Mouse (Mus musculus): ENCODE data around the gene Arhgef17. TPM values are rescaled to one million over a fixed set of nuclear protein-coding genes. Genes with fewer than 3 reads are reported as not detected.

Gene Arhgef17
- polyA plus RNA-seq, 1 experiment from 2014 or later = 6.5 TPM

DNA sequence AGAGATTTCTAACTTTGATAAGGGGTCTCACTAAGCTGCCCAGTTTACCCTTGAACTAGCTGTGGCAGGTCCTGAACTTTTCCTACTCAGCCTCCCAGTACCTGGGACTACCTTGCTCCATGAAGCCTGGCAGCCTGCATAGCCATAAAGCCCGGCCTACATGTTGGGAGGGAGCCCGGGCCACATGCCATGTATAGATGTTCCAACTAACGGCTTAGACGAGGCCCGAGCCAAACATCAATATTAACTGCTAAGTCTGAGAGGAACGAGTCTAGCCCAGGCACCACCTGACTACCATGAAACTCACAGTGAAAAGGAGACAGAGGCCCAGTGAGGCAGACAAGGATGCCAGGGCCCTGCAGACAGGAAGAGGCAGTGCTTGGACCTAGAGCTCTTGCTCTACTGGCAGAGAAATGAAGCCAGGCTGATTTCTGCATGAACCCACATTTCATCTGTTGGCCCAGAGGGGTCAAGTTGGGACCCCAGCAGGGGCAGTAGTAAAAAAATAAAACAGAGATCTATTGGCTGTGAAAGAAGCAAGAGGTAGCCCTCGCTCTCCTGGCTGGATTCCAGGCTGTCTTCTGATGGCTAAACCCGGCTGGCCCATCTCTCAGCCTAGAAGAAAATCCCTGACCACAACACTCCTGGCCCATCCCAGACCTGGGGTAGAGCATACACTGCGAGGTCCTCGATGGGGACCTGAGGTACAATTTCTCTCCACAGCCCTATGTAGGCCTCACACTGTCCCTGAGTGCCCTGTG, 25.7 kb downstream of the Arhgef17 start:
- Histone ChIP-seq H3K27ac (no peak overlapping the region), H3K36me3 (replicated peaks) (no peaks in the 10 kb centered on the region), H3K4me2 (no peak overlapping the region), H3K9ac (no peak overlapping the region), H3K4me3 (replicated peaks) (no peak overlapping the region), H3K9me3 (no peaks in the 10 kb centered on the region), H3K27me3 (no peaks in the 10 kb centered on the region), H3K4me1 (peaks cover 21% of the 10 kb centered on the region)
- WGBS = 92% methylated on average over 10 of the region's 10 CpGs
- no peak for ATAC-seq (ENCODE audit: low FRiP score)

DNA sequence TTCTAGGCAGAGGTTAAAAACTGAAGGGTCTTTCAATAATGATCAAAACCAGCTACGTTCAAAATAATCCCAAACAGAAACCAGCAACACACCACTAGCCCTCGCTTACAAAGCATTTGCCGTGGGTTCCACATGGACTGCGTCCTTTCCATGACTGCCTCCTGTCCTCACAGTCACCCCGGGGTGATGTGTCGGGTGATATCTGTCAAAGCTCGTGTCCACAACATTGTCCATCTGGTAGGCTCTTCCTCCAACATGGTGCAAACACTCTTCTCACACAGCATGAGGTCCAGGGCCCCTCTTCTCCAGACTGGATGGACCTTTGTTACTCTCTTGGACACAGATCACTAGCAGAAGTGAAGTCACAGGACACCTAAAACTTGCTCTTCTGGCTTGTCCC, 26.9 kb downstream of the Arhgef17 start:
- H3K4me2 ChIP-seq = no peak overlapping the region

DNA sequence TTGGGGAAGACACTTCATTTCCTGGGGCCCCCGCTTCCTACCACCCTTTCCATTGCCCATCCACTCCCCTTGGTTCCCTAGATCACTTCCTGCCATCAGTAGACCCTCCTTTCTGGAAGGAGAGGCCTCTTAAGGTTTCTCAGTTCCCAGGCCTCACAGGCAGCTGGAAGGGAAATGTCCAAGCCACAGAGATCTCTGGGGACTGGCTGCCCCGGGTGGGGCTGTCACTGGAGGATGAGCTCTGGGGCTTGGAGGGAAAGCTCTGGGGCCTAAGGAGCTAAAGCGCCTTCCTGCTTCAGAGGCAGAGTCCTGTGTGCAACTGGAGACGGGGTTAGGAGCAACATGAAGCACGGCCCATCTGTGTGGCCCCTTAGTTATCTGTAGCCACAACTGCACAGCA, 27.3 kb downstream of the Arhgef17 start:
- Histone ChIP-seq H3K4me3 (replicated peaks) (no peak overlapping the region), H3K4me2 (no peak overlapping the region), H3K27ac (no peak overlapping the region), H3K36me3 (replicated peaks) (no peaks in the 10 kb centered on the region), H3K4me1 (peaks cover 10% of the 10 kb centered on the region; the same call in 1 of the 2 replicates), H3K27me3 (no peaks in the 10 kb centered on the region), H3K9me3 (no peaks in the 10 kb centered on the region), H3K9ac (no peak overlapping the region)
- 86% methylated on average over 5 of the region's 5 CpGs for WGBS
- ATAC-seq (ENCODE audit: low FRiP score) = no peak

More for the DNA sequence above, 26.9 kb downstream of the Arhgef17 start:
- Histone ChIP-seq H3K4me3 (replicated peaks) (no peak overlapping the region), H3K27me3 (no peaks in the 10 kb centered on the region), H3K9me3 (no peaks in the 10 kb centered on the region), H3K36me3 (replicated peaks) (no peaks in the 10 kb centered on the region), H3K27ac (no peak overlapping the region), H3K4me1 (peaks cover 10% of the 10 kb centered on the region; the same call in 1 of the 2 replicates), H3K9ac (no peak overlapping the region)
- no peak for ATAC-seq (ENCODE audit: low FRiP score)
- WGBS = 95% methylated on average over 7 of the region's 7 CpGs

DNA sequence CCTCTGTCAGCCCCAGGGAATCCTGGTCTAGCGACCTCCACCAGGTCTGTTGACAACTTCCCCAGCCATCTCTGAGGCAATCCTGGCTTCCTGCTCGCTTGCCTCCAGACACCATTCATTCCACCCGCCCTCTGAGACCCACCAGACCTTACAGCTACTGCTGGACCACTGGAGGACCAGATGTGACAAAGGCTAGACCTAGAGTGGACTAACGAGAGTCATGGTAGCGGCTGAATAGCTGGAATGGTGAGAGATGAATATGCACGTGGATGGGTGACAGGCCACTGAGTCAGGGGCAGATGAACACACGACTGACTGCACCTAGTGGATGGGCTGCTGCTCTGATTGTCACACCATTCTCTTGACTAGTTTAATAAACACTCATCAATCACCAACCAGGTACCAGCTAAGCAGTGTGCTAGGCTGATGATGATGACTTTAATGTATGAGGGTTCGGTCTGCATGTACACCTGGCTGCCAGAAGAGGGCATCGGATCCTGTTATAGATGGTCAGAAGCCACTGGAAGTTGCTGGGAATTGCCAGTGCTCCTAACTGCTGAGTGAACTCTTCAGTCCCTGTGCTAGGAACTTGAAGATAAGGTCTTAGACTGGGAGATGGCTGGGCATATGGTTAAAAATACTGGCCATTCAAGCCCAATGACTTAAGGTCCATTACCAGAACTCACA, 29.3 kb downstream of the Arhgef17 start:
- no peaks in the 10 kb centered on the region for H3K36me3 ChIP-seq (replicated peaks)
- WGBS = 85% methylated on average over 9 of the region's 9 CpGs
- no peak for ATAC-seq (ENCODE audit: low FRiP score)
- H3K27me3 ChIP-seq = no peaks in the 10 kb centered on the region
- peaks cover 2% of the 10 kb centered on the region; the same call in 1 of the 2 replicates for H3K4me1 ChIP-seq
- no peak overlapping the region for H3K4me3 ChIP-seq (replicated peaks)
- H3K9me3 ChIP-seq = no peaks in the 10 kb centered on the region
- H3K4me2 ChIP-seq = no peak overlapping the region
- no peak overlapping the region for H3K27ac ChIP-seq
- H3K9ac ChIP-seq = no peak overlapping the region

DNA sequence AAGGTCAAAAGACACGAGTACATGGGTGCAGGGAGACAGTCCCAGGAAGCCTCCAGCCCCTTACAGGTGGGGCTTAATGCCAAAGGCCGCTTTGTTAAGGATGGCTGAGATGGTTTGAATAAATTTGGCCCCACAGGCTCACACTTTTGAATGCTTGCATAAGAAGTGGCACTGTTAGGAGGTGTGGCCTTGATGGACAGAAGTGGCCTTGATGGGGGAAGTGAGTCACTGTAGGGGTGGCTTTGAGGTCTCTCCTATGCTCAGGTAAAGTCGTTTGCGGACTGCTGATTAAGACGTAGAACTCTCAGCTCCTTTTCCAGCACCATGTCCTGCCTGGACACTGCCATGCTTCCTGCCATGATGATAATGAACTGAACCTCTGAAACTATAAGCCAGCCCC, 34.1 kb downstream of the Arhgef17 start:
- Histone ChIP-seq H3K4me2 (no peak overlapping the region), H3K9ac (no peak overlapping the region), H3K9me3 (no peaks in the 10 kb centered on the region), H3K4me3 (replicated peaks) (no peak overlapping the region), H3K27me3 (no peaks in the 10 kb centered on the region), H3K36me3 (replicated peaks) (no peaks in the 10 kb centered on the region), H3K27ac (no peak overlapping the region), H3K4me1 (peaks cover 24% of the 10 kb centered on the region)
- WGBS = 79% methylated on average over 5 of the region's 5 CpGs
- ATAC-seq (ENCODE audit: low FRiP score) = no peak

DNA sequence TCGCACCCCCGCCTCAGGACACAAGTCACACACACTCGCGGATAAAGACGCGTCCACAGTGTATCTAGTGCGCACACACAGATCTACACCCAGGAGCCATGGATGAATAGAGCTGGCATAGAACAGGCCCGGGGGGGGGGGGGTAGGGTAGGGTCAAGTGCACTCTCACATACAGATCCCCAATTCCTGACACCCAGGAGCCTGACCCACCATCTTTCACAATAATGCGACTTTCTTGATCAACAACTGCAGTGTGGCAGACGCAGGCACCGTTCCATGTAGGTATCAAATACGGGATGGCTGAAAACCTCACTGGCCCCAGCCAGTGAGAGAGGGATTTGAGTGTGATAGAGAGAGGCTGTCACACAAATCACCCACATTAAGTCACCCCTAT, 37.1 kb downstream of the Arhgef17 start:
- Histone ChIP-seq H3K4me3 (replicated peaks) (peak overlapping the region; percentile 62), H3K36me3 (replicated peaks) (peaks cover 1% of the 10 kb centered on the region; the same call in 1 of the 2 replicates), H3K9ac (peak overlapping the region; percentile 79), H3K27ac (no peak overlapping the region), H3K27me3 (no peaks in the 10 kb centered on the region), H3K4me1 (peaks cover 28% of the 10 kb centered on the region), H3K9me3 (no peaks in the 10 kb centered on the region), H3K4me2 (peak overlapping the region; percentile 93)
- 4% methylated on average over 12 of the region's 12 CpGs for WGBS
- no peak for ATAC-seq (ENCODE audit: low FRiP score)

DNA sequence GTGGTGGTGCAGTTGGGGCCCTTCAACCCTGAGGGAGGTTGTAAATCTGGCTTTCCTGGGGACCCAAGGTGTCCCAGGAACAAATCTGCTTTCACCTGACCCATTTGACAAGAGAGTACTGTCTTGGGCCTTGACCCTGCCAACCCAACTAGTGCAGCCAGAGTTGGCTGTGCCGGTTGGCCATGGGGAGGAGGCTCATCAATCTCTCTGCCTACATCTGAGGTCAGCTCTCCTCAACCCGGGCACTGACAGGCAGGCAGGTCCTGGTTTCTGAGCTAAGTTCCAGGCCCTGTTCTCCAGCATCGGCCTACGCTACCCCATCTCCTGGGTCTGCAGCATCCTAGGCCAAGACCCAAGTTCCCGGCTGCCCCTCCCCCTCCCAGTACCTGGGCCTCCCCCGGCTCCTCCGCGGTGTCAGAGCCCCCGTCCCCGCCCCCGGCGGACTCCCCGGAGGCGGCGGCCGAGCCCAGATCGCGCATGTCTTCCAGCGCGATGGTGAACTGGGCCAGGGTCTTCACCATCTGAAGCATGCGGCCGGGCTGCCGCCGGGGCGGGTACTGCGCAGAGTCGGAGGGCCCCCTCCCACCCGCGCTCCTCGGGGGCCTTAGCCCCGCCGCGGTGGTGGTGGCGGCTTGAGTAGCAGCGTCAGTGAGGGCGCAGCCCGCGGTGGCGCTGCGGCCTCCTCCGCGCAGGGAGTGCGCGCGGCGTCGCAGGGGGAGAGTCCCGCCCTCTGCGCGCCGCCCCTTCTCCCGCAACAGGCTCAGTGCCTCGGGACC, 37.7 kb downstream of the Arhgef17 start:
- H3K4me1 ChIP-seq = peaks cover 28% of the 10 kb centered on the region
- peak overlapping the region; percentile 62 for H3K4me3 ChIP-seq (replicated peaks)
- no peaks in the 10 kb centered on the region for H3K9me3 ChIP-seq
- peaks cover 7% of the 10 kb centered on the region for H3K36me3 ChIP-seq (replicated peaks)
- peak overlapping the region; percentile 79 for H3K9ac ChIP-seq
- peak overlapping the region; percentile 62; the same call in 1 of the 2 replicates for H3K27ac ChIP-seq
- H3K27me3 ChIP-seq = no peaks in the 10 kb centered on the region
- WGBS = 2% methylated on average over 53 of the region's 53 CpGs
- H3K4me2 ChIP-seq = peak overlapping the region; percentile 93
- ATAC-seq (ENCODE audit: low FRiP score) = peak; percentile 85

DNA sequence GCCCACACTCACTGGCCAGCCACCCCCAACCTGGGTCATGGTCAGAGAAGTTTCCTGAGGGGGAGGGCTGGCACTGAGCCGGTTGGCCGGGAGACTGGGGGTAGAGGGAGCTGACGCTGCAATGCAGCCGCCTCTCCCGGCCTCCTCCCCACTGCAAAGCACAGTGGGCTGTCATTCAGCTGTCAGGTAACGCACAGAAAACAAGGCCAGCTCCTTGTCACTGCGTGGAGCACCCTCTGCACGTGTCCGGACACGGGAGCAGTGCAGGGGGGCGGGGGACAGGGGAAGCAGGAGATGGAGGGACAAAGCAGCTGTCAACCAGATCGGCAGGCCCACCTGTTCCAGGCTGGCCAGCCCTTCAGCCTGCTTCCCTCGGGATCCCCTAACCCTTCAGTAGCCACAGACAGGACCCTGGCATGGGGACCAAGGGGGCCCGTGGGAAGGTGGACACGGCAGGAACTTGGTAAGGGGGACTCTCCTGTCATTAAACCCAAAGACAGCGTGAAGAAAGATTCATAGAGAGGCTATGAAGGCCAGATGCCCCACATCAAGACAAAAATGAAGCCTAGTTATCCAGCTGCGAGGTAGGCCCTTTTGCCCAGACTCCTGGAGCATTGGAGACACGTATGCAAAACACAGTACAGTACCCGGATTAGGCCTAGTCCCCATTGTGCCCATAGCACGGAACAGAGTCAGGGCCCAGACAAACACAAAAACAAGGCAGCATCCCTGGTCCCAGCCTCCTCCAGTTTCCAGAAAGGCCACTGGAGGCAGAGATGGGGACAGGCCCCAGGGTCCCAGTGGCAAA, 38.5 kb downstream of the Arhgef17 start:
- Histone ChIP-seq H3K9me3 (no peaks in the 10 kb centered on the region), H3K4me2 (peak overlapping the region; percentile 93), H3K27me3 (no peaks in the 10 kb centered on the region), H3K4me1 (peaks cover 28% of the 10 kb centered on the region), H3K9ac (peak overlapping the region; percentile 79), H3K36me3 (replicated peaks) (peaks cover 13% of the 10 kb centered on the region), H3K27ac (peak overlapping the region; percentile 62; the same call in 1 of the 2 replicates), H3K4me3 (replicated peaks) (peak overlapping the region; percentile 62)
- ATAC-seq (ENCODE audit: low FRiP score) = 0 out of 2 replicates have a peak, but pooled peaks have one; percentile 19
- WGBS = 37% methylated on average over 20 of the region's 20 CpGs

DNA sequence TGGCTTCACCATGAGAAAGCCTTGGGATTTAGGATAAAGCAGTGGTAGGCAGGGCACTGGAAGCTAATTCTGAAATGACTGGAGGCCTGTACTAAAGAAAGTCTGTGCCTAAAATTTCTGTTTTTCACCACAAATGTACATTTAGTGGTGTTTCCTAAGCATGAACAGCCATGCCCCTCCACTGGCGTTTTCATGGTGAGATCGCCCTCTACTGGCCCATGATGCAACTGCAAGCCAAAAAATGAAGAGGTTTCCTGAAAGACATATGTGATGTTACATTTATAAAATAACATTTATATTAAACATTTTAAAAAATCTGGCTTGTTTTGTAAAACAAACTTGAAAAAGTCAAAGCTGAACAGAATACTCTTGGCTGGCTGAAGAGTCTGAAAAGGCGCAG, 45.4 kb downstream of the Arhgef17 start:
- H3K4me3 ChIP-seq (replicated peaks) = no peak overlapping the region
- H3K9me3 ChIP-seq = no peaks in the 10 kb centered on the region
- no peak overlapping the region for H3K9ac ChIP-seq
- H3K36me3 ChIP-seq (replicated peaks) = peaks cover 50% of the 10 kb centered on the region
- WGBS = 29% methylated on average over 3 of the region's 3 CpGs
- H3K27ac ChIP-seq = no peak overlapping the region
- no peak overlapping the region for H3K4me2 ChIP-seq
- no peaks in the 10 kb centered on the region for H3K27me3 ChIP-seq
- no peak for ATAC-seq (ENCODE audit: low FRiP score)
- H3K4me1 ChIP-seq = no peaks in the 10 kb centered on the region

DNA sequence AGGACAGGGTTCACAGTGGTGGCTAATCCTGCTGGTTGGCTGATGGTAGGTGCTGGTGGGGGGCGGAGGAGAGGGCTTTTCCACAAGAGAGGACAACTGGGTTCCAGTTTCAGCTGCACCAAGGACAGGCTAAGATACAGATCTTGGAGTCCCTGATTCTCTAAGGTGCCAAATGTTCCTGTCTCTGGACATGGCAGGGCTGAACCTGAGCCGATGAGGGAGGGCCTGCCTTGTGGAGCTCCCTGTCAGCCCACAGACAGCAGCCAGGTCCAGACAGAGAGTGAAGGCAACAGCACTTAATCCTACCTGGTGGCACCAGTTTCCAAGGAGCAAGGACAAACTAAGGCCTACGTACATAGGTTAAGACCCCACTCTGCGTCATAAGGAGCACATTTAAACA, 47.4 kb downstream of the Arhgef17 start:
- Histone ChIP-seq H3K9ac (no peak overlapping the region), H3K4me2 (no peak overlapping the region), H3K4me1 (peaks cover 6% of the 10 kb centered on the region), H3K27me3 (no peaks in the 10 kb centered on the region), H3K36me3 (replicated peaks) (peaks cover 65% of the 10 kb centered on the region), H3K27ac (no peak overlapping the region), H3K9me3 (no peaks in the 10 kb centered on the region), H3K4me3 (replicated peaks) (no peak overlapping the region)
- WGBS = 96% methylated on average over 4 of the region's 4 CpGs
- ATAC-seq (ENCODE audit: low FRiP score) = no peak

DNA sequence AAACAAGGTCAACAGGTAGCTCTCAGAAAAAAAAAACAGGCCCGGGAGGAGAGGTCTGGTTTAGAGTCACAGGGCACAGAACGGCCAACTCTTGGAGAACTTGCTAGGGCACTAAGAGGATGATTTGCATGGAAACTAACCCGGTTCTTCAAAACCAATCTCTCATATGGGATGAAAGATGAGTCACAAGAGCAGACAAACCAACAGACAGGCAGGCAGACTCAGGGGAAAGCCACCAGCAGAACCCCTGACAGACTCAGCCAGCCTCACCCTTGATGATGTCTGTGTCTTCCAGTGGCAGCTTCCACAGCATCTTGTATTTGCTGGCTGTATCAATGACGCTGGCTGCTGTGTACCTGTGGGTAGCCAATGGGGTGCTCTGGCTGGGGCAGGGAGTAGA, 50.0 kb downstream of the Arhgef17 start:
- no peaks in the 10 kb centered on the region for H3K9me3 ChIP-seq
- H3K27me3 ChIP-seq = no peaks in the 10 kb centered on the region
- H3K27ac ChIP-seq = no peak overlapping the region
- peaks cover 82% of the 10 kb centered on the region for H3K36me3 ChIP-seq (replicated peaks)
- peaks cover 7% of the 10 kb centered on the region for H3K4me1 ChIP-seq
- no peak overlapping the region for H3K4me3 ChIP-seq (replicated peaks)
- no peak overlapping the region for H3K9ac ChIP-seq
- WGBS = 93% methylated on average over 4 of the region's 4 CpGs
- no peak for ATAC-seq (ENCODE audit: low FRiP score)
- H3K4me2 ChIP-seq = no peak overlapping the region
